Mouse (Mus musculus) activated CD4-positive, CD25-positive, alpha-beta regulatory T cell, adult 4 months (primary cell): ENCODE measurements around the gene Mrpl24. TPM values are rescaled to one million over a fixed set of nuclear protein-coding genes. Genes with fewer than 3 reads are reported as not detected.

ENCODE experiments used
- ATAC-seq: one replicate; pipeline ENCODE4 v1.8.0; 2017
- polyA plus RNA-seq, 2 experiments: library from polyadenylated mRNA; unstranded; fragments of 100-300 nt; shearing (Covaris generic); gene quantifications; one replicate each; pipeline ENCODE4 v1.2.1; 2017

Gene Mrpl24
- polyA plus RNA-seq, 2 experiments from 2014 or later: 158 to 159 TPM

DNA sequence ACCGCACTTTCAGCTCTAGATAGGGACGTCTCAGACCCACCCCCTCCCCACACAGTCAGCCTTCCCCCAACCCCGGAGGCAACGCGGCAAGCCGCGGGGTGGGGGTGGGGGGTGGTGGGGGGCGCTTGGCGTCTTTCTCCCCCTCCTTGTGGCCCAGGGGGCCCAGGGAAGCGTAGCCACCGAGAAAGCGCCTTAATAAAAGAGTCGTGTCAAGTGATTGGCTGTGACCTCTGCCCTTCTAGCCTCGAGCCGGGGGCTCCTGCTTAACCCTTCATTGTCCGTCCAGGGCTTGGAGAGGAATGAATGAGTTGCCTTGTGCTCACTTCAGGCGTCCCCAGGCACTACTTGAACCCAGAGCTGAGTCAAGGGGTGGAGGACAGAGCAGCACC lies 28.5 kb downstream of the Mrpl24 start:
- no peak for ATAC-seq

DNA sequence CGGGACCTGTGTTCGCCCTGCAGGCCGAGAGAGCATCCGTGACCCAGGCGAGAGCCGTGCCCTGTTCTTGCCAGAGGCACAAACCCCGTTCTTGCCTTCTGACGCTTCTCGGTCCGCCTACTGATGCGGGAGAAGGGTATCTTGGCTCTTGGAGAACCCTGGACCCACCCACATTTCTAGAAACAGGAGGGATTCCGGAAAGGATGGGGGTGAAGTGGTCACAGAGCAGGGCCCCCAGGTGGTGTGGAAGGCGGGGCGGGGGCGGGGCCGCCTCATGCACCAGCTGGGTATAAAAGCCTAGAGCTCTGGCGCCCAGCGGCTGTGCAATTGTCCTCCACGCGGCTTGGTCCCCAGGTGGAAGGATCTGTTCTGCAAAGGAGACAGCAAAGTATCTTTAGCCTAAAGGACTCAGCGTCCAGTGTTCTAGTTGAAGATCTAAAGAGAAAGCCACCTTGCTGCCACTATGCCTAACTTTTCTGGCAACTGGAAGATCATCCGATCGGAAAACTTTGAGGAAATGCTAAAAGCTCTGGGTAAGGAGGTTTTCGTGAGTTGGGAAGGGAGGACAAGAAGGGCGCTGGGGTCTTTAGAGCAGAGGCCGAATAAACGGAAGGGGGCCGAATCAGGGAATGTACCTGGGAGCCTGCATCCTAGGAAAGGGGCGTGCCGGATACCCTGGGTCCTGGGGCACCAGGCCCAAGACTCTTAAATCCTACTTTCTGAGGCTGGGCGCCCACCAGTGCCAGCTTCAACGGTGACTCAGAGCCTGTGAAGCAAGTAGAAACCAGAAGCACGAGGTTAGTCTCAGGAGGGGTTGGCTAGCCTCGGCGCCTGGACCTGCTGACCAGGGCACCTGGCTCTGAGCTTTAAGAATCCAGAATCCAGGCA lies 29.3 kb downstream of the Mrpl24 start, which contains the start of gene Crabp2:
Gene Crabp2 (plus strand): TSS at position 289 of the 888 bp plus-strand sequence.
- ATAC-seq: no peak

DNA sequence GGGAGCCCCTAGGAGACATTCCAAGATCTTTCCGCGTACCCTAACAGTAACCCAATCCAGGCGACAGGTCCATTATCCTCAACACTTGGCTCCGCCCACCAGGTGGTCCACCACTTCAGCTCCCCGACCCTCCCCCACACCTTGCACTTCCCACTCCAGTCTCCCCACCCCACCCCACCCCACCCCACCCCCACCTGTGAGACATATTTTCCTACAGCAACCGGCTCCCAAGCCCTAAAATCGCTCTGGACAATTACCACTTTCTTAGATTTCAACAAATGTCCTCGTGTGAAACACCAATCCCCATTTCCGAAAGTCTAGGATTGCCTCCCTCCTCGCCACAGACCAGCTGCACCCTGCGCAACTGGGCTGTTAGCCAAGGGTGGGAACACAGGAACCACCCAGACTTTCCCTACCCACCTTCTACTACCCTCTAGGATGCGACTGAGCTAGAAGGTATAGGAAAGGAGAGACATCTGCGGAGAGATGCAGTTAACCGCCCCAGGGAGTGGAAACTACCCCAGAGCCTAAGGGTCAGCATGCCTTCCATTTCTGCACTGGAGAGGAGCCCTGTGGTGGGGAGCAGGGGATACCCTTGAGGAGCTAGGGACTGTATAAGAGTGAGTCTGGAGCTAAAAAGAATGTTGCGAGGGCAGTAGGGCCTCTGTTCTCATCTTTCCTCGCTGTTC lies 30.1 kb downstream of the Mrpl24 start:
- ATAC-seq: no peak

DNA sequence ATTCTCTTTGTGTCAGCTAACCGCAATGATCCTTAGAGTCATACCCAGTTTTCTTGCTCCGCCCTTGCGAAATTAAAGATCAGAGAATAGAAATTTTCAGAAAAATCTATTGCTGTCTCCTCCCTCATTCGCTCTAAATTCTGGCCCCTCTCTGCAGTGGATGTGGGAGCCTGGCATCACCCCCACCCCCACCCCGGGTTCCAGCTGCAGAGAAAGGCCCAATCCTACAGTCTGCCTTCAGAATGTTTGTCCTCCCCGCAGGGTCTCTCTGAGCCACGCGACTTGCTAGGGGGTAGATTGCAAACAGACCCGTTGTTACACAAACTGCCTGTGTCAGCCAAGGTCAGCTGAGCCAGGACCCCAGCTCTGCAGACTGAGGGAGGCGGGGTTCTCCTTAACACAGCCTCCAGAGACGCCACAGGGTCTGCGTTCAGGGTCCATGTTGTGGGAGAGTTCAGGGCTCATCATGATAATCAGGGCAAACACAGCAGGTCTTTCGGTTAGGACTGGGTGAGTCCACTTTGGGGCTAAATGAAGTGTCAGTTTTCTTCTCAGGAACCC lies 30.7 kb downstream of the Mrpl24 start:
- ATAC-seq: no peak

DNA sequence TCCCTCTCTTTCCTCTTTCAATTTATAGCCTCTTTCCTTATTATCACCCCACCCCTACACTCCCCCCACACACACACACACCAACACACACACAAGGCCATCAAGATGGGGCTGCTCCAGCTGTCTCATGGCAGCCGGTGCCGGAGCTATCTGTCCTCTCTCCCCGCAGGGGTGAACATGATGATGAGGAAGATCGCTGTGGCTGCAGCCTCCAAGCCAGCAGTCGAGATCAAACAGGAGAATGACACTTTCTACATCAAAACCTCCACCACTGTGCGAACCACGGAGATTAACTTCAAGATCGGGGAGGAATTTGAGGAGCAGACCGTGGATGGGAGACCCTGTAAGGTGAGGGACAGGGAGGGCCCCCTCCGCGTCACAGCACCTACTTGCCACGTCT lies 32.6 kb downstream of the Mrpl24 start:
- ATAC-seq: no peak

DNA sequence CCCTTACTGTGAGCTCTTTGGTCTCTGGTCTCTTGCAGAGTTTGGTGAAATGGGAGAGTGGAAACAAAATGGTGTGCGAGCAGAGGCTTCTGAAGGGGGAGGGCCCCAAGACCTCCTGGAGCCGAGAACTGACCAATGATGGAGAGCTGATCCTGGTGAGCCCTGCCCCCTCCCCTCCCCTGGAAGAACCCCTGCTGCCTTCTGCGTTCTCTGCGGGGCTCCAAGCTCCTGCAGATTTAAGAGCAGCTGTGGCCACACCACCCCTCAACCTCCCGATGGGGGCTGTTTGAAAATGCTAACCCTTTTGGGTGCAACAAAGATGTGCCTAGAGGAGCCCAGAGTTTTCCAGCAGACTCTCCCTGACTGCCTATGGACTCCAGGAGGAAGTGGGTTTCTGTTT lies 33.1 kb downstream of the Mrpl24 start:
- ATAC-seq: no peak

DNA sequence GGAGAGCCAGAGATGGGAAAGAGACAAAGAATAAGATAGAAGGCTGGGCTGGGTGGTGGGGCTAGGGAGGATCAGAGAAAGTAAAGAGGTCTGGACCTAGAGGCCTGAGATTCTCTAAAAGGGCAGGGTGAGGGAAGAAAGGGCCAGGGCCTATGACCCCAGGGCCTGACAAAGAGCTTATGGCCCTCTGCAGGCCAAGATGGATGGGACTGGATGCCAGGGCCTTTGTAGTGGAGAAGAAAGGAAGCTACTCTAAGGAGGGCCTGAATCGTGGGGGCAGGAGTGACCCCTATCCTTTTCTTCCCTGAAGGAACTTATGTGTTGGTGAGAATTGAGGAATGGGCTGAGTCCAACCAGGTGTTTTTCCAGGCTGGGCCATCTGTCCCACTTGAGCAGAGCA lies 38.8 kb downstream of the Mrpl24 start:
- ATAC-seq: no peak

DNA sequence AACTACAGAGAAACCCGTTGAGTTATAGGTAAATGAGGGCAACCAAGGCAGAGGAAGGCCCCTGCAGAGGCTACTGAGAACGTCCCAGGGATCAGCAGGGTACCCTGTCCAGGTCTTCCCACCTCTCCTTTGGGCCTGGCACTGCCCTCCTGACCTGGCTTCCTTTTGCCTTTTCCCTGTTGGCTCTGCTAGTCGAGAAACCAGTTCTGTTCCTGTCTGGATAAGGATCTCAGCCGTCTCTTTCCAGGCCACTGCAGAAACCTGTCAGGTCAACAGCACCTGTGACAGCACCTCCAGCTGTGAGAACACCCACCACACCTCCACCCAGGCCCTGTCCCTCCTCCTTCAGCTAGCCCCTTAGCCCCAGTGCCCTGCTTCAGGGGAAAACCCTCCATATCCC lies 39.2 kb downstream of the Mrpl24 start:
- no peak for ATAC-seq

DNA sequence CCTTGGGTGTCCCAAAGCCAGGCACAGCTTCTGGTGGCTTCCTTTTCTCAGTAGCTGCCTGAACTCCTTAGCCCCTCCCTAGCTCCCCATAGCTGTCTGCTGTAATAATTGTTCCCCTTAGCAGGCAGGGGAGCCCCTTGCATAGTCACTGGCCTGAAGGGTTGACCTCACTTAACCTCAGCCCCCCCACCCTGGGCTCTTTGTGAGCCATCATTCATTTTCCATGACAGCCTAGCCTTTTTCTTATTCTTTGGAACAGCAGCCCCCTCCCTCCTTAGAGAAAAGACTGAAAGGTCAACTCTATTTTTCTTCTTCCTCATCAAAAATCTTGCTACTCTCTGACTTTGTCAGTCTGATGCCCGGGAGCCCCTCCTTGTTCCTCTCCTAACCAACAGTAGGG lies 39.7 kb downstream of the Mrpl24 start:
- no peak for ATAC-seq

DNA sequence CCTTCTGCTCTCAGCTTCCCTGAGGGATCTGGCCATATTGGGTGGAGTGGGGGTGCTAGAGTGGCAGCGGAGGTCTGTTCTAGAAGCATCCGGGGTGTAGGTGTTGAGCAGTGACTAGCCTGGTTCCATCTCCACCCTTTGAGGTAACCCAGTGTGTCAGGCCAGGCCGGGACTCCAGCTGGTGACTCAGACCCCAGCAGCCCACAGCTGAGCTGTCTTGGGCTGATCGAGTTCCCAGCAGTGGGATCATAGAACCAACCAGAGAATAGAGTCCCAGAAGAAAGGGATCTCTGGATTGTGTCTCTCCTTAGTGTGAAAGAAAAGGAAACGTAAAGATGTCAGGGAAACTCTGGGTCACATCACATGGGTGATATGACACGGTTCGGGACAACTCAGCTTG lies 40.1 kb downstream of the Mrpl24 start:
- no peak for ATAC-seq

DNA sequence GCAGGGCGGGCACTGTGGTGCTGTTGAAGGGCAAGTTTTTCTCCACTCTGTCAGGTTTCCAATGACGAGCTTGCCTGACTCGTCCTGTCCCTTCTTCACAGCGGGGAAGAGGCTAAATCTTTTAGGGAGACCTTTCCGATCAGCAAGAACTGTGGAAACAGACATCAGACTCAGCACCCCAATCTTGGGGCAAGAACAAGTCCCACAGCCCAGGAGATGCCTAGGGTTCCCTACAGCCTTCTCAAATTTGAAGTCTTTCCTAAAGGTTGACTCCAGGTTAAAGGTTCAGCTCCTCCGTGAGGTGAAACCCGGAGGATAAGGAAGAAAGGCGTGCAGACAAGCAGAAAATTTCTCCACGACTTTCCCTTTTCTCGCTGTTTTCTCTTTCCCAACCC lies 40.9 kb downstream of the Mrpl24 start:
- ATAC-seq: no peak

DNA sequence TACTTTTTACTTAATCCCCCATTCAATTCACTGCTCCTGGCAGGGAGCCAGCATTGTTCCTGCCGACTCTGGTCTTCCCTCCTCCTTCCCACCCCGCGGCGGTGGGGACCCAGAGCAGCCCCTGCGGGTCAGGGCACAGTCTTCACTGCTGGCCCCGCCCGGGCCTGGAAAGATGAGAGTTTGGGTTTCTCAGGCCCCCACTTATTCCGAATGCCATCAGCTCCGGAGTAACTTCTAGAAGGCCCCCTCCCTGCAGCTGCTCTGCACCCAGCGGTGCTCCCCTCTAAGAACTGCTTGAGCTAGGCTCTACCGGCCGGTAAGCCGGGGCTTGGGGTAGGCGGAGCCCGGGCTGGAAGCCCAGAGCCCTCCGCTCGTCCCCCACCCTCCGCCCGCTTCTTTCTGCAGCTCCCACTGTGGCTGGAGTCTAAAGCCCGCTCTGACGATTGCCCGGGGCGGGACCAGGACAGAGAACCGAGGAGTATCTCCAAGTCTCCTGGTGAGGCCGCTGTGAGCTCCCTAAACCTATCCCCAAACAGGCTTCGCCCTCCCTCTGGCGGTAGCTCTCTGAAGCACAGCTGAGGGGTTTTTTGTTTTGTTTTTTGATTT lies 41.4 kb downstream of the Mrpl24 start:
- peak; percentile 84 for ATAC-seq

DNA sequence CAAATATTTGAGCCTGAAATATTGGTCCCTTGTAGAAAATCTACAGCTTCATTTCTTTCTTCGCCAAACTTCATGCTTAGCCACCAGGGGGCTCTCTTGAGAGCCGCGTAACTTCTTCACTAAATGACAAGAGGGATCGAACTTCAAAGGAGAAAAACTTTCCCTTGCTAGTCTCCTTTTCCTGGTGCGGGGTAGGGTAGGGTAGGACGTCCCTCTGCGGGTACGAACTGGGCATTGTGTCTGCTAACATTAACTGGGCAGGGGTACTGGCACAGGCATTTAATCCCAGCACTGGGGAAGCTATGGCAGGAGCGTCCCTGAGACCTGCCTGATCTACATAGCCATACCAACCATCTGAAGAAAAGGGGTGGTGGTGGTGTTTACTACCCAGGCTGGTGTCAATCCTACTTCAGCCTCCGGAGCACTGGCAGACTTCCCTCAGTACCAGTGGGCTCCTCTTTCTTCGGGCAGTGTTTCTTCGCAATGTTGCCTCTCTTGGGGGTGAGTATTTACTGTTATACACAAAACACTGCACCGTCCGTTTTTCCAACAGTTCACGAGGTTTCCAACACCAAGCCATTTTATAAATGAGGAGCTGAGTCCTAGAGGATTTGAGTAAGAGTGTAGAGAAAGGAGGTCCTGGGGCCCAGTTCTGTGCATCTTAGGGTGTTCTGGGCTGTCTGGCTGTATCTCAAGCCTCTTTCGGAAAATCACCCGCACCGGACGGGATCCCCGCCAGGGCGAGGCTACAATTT lies 51.1 kb downstream of the Mrpl24 start:
- ATAC-seq: peak; percentile 46

DNA sequence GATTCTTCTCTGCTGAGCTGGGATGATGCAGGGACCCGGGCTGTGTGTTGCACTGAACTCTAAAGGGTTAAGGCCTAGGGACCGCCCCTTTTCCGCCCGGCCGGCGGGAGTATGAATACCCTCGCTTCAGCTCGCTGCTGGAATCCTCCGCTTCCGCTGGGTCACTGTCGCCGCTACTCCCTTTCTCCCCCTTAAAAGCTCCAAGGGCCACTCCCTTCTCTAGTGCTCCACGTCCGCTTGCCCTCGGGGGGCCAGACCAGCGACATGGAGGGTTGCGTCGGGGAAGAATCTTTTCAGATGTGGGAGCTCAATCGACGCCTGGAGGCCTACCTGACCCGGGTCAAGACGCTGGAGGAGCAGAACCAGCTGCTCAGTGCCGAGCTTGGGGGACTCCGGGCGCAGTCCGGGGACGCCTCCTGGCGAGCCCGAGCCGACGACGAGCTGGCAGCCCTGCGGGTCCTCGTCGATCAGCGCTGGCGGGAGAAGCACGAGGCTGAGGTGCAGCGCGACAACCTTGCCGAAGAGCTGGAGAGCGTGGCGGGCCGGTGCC lies 51.7 kb downstream of the Mrpl24 start, which contains the start of gene Nes:
Gene Nes (plus strand): TSS at position 140 of the 550 bp plus-strand sequence.
- ATAC-seq: no peak

DNA sequence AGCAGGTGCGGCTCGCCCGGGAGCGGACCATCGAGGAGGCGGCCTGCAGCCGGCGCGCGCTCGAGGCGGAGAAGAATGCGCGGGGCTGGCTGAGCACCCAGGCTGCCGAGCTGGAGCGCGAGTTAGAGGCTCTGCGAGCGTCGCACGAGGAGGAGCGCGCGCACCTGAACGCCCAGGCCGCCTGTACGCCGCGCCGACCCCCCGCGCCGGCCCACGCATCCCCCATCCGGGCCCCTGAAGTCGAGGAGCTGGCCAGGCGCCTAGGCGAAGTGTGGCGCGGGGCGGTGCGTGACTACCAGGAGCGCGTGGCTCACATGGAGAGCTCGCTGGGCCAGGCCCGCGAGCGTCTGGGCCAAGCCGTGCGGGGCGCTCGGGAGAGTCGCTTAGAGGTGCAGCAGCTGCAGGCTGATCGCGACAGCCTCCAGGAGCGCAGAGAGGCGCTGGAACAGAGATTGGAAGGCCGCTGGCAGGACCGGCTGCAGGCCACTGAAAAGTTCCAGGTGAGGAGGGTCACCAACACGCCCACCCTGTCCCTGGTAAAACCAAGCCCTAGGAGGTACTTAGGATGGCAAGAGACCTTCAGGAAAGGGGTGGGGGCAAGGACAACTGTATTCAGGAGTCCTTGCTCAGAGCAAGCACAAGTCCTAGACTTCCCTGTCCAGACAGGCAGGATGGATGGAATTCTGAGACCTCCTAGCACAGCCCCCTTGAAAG lies 52.3 kb downstream of the Mrpl24 start:
- ATAC-seq: no peak

DNA sequence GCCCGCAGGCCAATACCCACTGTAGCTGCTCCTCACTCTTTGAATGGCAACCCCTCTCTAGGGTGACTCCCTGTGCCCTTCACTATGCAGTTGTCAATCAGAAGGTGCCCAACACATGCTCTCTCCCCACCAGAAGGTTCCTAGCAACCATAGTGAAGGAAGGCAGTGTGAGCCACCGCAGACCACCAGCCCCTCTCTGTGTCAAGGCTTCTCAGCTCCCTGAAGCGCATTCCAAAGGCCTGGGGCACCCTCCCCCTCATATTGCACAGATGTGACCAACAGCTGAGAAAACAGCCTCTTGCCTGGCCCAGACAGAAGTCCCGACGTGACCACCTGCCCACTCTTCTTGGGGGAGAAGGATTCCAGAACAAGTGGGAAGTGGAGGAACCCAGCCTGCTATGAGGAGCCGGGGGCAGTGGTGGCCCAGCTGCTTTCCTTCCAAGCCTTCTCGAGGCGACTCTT lies 52.9 kb downstream of the Mrpl24 start:
- no peak for ATAC-seq

DNA sequence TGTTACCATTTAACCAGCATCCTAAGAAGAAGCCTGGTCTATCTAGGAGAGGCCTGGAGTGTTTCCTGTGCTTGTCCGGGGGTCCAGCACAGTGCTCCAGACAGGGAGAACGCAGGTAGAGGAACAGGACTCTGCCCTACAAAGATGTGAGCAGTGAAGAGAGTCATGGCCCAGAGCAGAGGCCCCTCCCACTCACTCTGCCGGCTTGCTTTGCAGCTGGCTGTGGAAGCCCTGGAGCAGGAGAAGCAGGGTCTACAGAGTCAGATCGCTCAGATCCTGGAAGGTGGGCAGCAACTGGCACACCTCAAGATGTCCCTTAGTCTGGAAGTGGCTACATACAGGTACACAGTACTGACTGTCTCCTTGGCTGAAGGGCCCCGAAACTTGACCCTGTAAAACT lies 53.5 kb downstream of the Mrpl24 start:
- ATAC-seq: no peak
